Mouse (Mus musculus) adrenal gland, postnatal 36 days (tissue): ENCODE results near the gene Slc35f1. TPM values are rescaled to one million over a fixed set of nuclear protein-coding genes. Genes with fewer than 3 reads are reported as not detected.
A peak's percentile ranks its signal among the peaks of the same experiment; 100 is the strongest.

Experiments used
- DNase-seq, 2 experiments: peaks; one replicate each; pipeline ENCODE4 v3.0.0; 2021; ENCODE audit warnings: mixed read lengths in 1 of 2
- total RNA-seq, 2 experiments: library from RNA; stranded (reverse); gene quantifications; 2 replicates each; pipeline ENCODE4 v1.2.3; 2021

Gene Slc35f1
- total RNA-seq, 2 experiments from 2014 or later: 0.73 to 0.89 TPM

GRCm38 (mm10) chr10:52932159-52932558 lies 241.8 kb downstream of the Slc35f1 start:
- DNase-seq: no peak

- DNase-seq: no peak
These were observed 244.3 kb downstream of the Slc35f1 start for GRCm38 (mm10) chr10:52934615-52935014.

DNA sequence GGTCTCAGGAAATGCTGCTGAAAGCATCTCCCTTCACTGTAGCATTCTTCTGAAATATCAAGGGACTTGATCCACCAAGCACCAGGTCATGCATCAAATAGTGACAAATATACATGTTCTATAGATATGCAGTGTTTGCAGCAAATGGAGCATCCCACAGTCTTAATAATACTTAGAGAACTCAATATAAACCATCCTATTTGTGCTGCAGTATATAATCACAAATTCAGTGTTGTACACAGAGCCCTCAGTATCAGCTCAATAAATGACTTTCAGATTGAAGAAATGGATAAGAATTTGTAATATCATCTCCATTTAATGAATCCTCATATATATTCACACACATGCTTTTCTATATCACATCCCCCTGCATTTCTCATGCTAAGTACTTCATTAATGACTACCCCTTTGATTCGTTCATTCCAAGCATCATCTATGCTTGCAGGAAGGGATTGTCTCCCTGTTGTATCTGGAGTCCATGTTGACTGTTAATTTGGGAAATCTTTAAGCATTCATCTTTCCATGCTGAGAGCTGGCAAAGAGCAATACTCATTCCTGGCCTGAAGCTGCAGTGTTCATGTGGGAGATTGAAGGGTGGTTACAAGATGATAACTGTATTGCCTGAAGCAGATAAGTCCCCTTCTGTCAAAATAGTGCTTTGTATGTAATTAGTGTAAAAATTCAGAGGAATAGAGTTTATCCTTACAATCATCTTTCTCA lies 249.9 kb downstream of the Slc35f1 start:
- DNase-seq: no peak

DNA sequence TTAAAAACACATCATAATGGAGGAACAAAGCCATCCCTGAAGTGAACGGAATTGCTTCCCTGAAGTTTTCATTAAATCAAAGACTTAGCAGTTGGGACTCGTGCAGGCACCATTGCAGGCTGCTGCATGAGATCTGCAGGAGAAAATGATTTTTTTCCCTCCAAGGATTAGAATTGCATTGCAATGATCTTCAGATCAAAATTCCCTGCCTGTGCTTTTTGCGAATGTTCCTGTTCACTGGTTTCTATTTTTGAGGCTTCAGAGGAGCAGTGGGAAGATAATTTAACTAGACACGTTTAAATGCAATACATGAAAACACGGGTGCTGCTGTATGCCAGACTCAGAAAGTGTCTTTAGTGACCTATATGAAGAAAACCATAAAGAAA lies 250.5 kb downstream of the Slc35f1 start:
- no peak for DNase-seq

DNA sequence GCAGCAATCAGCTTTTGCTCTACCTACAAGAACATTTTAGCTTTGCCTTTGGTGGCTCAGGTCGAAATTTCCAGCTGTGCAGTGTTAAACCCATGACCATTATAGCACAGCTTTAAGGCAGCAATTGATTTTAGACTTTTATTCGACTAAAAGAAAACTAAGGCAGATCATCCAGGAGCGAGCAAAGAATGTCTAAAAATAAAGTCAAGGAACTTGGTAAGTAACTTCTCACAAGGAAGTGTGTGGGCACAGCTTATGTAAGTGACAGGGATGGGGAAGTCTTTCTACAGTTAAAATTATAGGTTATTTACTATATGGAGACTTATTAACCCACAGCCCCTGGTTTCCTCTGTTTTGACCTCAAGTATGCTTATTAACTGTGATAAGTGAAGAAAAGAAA lies 262.2 kb downstream of the Slc35f1 start:
- DNase-seq: no peak

- DNase-seq: no peak
These were observed 266.4 kb downstream of the Slc35f1 start for GRCm38 (mm10) chr10:52956728-52957127.

DNA sequence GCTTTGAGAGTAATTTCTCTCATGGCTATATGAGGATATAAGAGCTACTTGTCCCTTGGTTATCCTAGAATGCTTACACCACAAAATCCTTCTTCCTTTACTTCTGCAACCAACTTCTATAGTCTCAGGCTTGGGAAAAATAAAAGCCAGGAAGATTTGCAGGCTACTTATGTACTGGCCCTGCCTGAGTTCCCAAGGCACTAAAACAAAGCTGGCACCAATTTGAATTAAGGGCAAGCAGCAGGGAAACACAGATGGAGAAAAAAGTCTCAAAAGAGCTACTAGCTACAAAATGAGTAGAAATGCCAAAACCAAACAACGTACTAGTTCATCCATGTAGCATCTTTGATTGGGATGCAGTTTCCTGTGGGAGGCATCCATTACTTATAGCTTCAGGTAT lies 288.9 kb downstream of the Slc35f1 start:
- no peak for DNase-seq

DNA sequence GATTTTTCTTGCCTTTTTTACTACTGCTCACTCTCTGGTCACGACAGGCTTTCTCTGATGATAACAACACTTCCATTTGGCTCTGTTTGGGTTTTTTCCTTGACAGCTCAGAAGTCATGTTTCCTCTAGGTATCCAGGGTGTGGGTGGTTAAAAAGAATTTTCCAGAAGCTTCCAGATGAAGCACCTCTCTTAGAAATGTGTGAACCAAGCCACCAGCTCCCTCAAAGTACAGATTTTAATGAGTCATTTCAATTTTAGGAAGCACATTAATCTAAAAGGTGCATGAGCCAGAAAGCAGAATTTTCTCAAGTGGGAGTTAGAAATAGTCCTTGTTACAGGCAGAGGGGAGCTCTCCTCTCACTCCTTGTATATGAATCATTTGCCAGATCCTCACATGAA lies 292.5 kb downstream of the Slc35f1 start:
- no peak for DNase-seq

- DNase-seq: no peak
These were observed 301.9 kb downstream of the Slc35f1 start for GRCm38 (mm10) chr10:52992246-52992645.

DNA sequence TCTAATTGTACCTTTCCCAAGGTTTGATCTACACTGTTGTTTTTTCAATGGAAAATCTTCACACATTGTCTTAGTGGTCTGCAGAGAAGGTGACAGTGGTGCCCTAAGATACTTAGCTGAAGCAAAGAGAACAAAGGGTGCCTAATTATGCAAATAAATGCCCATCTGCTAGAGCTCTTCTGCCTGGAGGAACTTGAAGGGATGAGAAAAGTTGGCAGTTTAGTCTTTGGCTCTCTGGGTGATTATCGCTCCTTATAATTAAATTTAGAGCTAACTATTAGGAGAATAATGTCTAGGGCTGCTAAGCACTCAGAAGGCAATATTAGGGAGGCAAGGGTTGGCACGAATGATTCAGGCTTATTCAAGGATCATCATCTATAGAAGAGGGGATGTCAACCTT lies 306.6 kb downstream of the Slc35f1 start:
- DNase-seq: no peak

DNA sequence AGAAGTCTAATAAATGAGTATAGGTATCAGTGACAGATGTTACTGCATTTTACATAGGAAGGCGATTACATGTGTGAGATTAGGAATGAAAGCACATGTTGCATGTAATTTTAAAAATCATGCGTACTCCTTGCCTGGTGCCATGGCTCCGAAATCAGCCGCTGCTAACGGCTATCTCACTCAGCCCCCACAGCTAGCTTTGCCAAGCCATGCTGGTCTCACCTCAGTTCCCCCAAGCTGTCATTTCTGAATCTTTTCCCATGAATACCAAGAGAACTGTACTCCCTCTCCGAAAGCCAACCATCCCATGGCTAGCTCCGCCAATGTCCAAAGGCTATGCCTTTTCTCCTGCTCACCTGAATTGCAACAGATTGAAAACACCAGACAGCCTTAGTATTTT lies 310.8 kb downstream of the Slc35f1 start:
- DNase-seq: no peak

DNA sequence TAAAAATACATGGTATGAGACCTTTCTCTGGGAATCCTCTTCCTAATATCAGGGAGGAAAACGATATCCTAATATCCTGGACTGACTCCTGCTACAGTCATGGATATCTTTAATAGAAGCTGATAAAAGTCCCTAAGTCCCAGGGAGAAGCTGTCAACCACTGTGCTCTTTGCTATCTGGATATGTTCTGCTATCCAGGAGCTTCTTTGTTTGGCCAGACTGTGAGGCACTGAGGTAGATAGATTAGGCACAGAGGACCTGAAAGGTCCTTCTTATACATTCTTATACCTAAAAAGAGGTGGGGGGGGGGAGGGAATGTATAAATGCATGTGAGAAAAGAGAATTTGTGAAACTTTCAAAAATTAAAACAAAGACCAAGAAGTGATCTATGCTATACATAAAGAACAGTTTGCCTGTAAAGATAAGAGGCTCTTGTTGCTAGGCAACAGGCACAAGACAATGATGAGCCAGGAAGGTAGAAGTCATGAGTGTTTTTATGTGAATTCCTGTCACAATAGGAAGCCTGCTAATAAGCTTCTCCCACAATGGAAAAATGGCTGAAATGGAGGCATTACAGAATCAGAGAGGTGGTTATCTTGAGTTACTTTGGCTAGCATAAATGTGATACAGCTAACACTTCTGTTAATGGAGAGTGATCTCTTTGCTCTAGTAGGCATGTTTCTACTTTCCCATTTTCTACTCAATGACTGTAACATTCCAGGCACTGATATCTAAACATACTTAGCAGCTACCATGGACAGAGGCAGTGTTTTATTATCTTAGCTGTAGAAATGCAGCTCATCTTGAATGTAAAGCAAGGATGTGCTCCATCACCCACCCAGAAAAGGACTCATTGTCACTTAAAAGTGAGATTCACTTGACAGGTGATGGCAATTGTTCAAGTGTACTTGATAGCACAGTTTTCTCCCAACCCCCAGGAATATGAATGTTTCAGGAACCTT lies 316.2 kb downstream of the Slc35f1 start:
- no peak for DNase-seq

- peak; percentile 56 to 67 for DNase-seq
These were observed 323.5 kb downstream of the Slc35f1 start for GRCm38 (mm10) chr10:53013878-53014277.

DNA sequence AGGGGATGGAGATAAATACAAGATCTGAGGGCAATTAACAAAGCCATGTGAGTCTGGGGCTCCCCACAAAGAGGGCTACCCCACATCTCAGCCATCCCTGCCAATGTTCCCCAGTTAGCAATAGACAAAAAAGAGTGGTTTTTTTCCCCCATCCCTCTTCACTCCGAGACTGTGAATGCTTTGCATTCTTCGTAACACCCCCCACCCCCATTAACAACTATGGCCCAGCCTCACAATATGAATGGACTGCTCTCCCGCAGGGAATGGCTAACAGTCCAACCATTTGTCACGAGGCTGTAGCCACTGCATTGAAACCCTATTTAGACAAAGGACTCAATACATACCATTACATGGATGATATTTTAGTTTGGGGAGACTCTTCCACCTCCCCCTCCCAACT lies 338.1 kb downstream of the Slc35f1 start:
- no peak for DNase-seq

GRCm38 (mm10) chr10:53035202-53035601 lies 344.9 kb downstream of the Slc35f1 start:
- no peak for DNase-seq

DNA sequence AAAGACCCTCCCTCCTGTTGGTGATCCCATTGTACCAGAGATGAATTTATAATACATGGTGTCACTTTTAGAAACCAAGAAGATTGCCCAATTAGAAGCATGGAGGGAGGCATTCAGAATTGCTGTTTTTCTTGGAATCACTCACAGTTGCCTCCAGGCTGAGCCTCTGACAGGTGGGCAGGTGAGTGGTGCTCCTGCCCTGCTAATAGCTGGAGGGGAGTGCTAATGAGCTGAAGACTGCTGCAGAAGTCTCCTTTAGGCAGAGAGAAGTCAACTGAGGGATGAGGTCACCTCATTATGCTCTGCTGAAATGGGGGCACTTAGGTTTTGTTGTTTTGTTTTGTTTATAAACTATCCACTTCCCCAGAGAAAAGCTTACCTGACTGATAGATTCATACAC lies 355.6 kb downstream of the Slc35f1 start:
- no peak for DNase-seq

DNA sequence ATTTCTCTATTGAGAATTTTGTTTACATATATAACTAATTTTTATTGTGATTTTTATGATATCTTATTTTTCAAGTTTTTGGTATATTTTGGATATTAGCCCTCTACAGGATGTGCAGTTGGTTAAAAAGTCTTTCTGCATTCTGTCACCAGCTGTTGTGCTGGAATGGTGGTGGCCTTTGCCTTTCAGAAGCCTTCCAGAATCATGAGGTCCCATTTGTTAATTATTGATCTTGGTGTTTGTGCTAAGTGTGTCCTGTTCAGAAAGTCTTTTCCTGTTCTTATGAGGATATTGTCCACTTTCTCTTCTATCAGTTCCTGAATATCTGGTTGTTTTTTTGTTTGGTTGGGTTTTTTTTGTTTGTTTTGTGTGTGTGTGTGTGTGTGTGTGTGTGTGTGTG lies 362.2 kb downstream of the Slc35f1 start:
- DNase-seq: no peak

DNA sequence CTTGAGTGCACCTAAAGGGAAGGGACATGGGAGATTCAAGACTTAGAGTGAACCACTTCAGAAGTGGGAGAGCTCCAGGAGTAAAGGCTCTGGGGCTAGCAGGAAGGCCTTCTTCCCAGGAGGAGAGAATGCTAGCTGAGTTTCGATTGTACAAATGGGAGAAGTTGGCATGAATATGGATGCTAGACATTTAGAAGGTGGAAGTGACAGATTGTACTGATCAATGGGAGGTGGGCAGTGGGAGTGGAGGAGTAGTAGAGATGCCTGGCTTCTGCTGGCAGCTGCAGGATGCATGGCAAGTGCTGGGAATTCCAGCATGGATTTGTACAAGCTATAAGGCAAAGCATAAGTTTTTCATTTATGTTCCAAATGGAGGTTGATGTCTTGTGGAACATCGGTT lies 370.4 kb downstream of the Slc35f1 start:
- DNase-seq: no peak

- DNase-seq: no peak
These were observed 372.4 kb downstream of the Slc35f1 start for GRCm38 (mm10) chr10:53062741-53063140.

GRCm38 (mm10) chr10:53087811-53088210 lies 397.5 kb downstream of the Slc35f1 start:
- DNase-seq: peak in 1 of 2 experiments; percentile 2

GRCm38 (mm10) chr10:53091525-53091924 lies 401.2 kb downstream of the Slc35f1 start:
- no peak for DNase-seq

DNA sequence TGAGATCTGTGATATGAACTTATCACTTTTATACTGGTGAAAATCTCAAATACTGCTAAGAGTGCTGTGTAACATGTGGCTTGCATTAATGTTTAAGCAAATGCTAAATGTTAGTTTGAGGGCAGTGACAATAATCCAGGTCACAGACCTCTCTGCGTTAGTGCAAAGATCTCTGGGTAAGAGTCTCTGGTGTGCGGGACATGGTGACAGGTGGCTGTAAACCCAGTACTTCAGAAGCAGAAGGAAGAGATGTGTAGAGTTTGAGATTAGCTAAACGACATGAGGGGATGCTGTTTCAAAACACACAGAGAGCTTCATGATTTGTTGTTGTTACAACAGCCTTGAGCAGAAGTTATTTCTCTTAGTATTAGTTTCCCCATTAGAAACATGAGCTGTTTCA lies 406.1 kb downstream of the Slc35f1 start:
- DNase-seq: no peak

DNA sequence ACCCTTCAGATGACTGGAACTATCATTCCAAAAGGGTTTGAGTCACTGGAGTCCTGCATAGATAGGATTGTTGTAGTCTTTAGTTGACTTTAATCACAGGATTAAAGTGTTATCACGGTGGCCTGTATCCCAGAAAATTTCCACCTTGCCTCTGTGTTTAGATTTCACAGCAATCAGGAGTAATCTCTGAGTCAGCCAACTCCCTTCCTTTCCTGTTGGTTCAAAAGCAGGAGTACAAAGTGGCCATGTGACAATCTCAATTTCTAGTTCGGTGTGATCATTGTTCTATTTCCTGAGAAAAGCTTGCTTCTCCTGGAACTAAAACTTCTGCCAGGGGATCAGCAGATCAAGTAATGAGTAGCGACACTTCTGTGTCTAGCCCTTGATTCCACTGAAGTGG lies 410.5 kb downstream of the Slc35f1 start:
- no peak for DNase-seq
